Mouse (Mus musculus) A20 (cell line): Measurements from ENCODE around the gene Ccnyl1.

Experiments used
- DNase-seq: peaks from one replicate; pipeline ENCODE4 v3.0.0-alpha.2; 2011; ENCODE audit warnings: low read depth, low spot score

Gene Ccnyl1

GRCm38 (mm10) chr1:64738180-64738555, 47.9 kb downstream of the Ccnyl1 start:
- no peak for DNase-seq

DNA sequence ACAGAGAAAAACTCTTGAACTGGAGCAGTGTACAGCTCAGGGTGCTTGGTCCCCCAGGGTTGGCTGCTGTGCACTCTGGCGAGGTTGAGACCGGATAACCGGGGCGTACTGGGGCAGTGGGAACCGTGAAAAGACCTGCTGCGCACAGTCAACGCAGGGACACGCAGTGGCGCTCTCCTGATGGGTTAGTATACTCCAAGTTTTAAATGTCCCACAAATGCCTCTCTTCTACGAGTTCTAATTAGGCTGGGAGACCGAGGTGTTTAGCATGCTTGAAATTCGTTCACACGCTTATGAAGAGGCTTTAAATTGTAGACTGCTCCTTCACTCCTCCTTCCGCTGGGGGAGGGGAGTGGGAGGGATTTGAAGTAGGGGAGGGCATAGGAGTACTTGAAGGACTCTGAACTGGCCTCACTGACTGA, 48.4 kb downstream of the Ccnyl1 start:
- DNase-seq, result peak; percentile 58

DNA sequence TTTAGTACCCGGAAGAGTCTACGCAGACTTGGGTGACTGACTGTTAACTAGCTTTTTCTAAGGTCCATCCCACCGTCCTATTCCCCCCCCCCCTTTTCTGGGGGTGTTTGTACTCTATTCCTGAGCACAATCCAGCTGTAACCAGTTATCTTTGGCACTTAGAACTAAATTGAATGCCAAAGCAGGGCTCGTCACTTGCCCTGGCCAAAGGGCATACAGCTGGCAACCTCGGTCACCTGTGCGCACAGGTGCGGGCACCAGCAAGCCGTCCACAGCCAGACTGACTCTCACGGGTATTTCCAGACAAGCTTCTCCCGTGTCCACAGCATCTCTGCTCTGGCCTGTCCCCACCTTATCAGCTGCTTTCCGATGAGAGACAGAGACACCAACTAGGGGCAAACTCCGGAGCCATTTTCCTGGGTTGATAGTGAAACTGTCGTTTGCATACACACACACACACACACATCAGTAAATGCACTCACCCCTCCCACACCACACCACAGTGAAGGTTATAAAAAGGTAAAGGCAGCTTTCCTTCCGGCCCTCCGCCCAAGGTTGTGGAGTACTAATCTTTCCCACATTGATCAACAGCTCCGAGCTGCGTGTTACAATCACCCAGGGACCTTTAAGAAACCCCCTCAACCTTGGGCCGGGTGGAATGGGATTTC, 52.6 kb downstream of the Ccnyl1 start:
- no peak for DNase-seq

DNA sequence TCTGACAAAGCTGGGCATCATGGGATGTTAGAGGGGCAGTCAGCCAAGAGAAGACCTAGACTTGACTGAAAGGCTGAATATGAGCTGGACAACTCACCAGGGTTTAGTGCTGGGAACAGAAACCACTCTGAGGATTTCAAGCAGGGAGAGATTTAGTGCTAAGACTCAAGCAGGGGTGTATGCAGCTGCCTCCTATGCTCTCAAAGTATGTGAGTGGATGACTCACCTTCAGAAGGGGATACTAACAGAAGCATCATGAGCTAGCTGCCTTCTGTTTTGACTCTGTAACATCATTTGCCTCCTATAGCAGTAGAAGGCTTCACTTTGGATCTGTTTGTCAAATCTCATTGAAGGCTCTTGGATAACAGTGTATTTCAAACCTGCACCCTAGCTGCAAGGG, 54.4 kb downstream of the Ccnyl1 start:
- DNase-seq, result no peak

- DNase-seq, result no peak
These were observed 62.9 kb downstream of the Ccnyl1 start for GRCm38 (mm10) chr1:64753109-64753508.

- DNase-seq, result no peak
These were observed 63.4 kb downstream of the Ccnyl1 start for GRCm38 (mm10) chr1:64753668-64754067.

GRCm38 (mm10) chr1:64754658-64755057, 64.4 kb downstream of the Ccnyl1 start:
- no peak for DNase-seq

GRCm38 (mm10) chr1:64755971-64756639, 65.8 kb downstream of the Ccnyl1 start:
- no peak for DNase-seq

- no peak for DNase-seq
These were observed 66.4 kb downstream of the Ccnyl1 start for GRCm38 (mm10) chr1:64756640-64757030.

DNA sequence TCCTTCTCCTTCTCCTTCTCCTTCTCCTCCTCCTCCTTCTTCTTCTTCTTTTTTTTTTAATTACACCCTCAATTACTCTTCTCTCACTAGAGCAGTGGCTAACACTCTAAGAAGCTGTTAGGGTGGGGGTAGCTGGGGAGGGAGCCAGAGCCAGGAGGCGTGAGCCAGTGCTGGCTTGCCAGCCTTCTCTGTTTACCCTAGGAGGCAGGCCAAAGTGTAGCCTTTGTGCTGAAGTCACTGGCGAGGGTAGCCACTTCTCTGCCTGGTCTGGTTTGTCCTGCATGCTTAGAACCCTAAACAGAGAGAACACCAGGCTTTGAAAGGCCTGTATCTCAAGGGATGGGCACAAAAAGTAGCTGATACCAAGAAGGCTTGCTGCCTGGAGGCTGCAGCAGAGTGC, 67.0 kb downstream of the Ccnyl1 start:
- no peak for DNase-seq

DNA sequence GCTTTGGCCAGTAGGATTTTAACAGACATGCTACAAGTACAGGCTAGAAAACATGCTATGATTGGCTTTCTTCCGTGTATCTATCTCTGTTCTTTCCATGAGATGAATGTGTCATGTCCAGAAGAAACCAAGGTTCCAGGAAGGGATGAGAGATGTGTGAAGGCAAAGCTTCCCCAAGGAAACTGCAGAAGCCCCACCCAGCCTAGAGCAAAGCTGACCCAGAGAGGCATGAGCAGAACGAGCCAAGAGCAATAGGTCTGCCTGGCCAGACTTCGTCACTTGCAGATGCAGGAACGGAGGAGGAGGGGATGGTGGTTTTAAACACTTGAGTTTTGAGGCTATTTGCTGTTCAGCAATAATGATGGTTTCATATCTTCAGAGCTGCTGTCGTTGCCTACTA, 67.5 kb downstream of the Ccnyl1 start:
- no peak for DNase-seq

DNA sequence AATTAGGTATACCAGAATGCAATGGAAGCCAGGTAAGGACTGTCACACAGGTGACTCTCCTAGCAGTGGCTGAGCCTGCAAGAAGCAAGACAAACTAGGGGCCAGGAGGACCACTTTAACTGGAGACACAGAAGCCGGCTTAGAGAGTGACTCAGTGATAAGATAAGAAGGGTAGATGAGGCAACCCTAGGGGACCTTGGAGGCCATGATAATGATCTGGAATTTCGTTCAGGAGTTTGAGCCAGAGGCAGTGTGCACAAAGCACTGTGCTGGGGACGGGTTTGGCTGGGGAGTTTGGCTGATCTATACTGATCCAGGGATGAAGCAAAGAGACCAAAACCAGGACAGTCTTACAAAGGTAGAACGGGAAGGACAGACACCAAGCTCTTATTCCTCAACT, 71.4 kb downstream of the Ccnyl1 start:
- no peak for DNase-seq

DNA sequence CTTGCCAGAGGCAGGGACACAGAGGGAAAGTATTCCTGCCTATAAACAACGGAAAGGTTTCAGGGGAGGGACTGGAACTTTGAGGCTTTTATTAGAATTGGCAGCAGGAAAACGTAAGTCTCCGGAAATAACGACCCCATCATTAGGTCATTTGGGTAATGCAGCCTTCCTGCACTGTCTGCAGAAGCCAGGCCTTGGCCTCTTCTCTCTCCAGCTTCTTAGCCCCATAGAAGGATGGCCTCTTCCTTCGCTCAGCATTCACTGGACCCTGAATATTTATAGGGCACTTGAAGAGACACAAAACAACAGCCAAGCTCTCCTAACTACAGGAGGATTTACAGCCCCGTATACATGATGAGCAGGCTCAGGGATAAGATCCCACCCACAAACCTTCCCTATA, 79.9 kb downstream of the Ccnyl1 start:
- no peak for DNase-seq

DNA sequence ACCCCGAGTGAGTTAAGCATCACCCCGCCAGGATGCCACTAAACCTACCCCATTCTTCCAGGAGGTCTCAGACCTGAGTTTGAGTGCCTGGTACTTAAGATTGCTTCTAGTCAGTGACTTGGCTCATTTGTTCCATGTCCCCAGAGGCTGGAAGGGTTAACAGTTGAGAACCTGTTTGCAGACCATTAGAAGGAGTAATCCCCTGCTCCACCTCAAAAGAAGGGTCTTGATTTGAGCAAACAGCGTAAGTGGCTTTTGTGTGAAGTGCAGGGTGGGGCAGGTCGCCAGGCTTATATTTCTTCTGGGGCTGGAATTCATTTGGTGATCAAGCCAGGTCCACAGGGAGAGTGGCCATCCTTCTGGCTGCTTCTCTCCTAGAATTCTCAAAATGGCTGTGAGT, 83.0 kb downstream of the Ccnyl1 start:
- no peak for DNase-seq
